Mouse (Mus musculus) stomach, adult 2 months (tissue): Measurements from ENCODE around the gene Gnai2. TPM values are rescaled to one million over a fixed set of nuclear protein-coding genes. Genes with fewer than 3 reads are reported as not detected.

Experiments used
- polyA plus RNA-seq: library from polyadenylated mRNA; depleted of rRNA; stranded (reverse); fragments of >200 nt; gene quantifications from 2 replicates; pipeline ENCODE4 v1.2.3, GENCODE M21; 2012; rRNA removed

Gnai2 gene
- polyA plus RNA-seq = 139 and 164 TPM in 2 replicates

GRCm38 (mm10) chr9:107635279-107636028 lies at the start of gene Gnai2:
Gnai2 (minus strand) TSS chr9:107635367.

DNA sequence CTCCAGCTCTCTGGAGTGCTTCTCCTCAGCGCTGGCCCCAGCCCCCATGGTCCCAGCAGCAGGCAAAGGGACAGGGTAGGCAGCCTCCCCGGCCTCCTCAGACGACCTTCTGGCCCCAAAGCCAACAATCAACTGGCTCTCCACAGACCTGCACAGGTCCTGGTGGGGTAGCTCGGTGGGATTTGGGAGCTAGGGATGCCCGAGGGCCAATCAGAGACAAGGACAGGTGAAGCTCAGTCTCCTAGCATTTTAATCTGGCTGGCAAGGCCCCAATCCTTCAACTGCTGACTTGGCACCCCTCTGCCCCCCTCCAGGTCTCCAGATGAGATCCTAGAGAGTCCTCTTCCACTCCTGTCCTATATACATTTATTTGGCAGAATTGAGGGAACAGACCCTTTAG lies 44.3 kb upstream of the Gnai2 start, which contains the start of gene Gnat1:
TSS of gene Gnat1 (minus strand) at position 212 of the 400 bp plus-strand sequence.

DNA sequence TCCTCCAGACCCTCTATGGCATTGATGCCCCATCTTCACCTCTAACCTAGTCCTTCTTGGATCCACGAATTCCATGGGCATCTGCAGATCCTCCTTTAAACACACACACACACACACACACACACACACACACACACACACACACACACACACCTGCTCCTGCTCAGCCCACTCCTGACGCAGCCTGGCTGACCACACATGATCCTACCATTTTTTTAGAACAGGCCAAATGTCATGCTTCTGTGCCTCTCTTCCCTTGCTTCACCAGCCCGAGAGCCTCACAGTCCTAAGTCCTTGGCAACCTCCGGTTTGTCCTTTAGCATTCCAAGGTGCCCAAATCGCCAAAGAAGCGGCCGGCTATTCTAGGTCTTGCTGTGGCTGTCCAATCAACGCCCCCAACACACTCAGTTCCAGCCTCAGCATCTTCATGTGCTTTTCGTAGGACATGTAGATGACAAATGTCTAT lies 34.3 kb upstream of the Gnai2 start, which contains the start of gene Slc38a3:
TSS of gene Slc38a3 (minus strand) at position 51 of the 466 bp plus-strand sequence.

DNA sequence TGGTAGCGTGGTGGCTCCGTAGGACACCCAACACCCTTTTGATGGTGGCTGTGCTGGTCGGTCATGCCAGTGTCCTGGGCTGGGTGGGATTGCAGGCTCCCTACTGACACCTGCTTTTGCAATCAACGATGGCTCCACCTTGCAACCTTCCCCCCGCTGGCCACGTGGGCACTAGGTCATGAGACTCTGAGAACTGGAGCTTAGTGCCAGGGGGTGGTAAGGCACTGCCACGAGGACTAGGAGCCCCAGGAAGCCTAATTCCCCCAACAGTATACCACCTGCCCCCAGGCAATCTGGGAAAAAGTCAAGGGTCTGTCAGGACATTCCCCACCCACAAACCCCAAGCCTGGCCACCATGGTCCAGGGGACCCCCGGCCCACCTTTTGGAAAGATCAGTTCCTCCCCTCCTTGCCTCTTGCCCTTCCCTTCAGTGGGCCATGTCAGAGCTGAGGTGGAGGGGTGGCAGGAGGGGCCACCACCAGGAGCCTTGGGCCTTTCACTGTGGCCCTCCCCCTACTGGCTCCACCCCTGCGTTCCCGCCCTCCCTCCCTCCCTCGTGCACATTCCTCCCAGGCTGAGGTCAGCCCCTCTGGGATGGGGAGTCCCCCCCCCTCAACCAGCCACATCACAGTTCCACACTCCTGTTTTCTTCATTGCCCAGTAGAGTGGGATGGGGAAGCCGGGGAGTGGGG lies 26.3 kb downstream of the Gnai2 start, which contains the start of gene Sema3b:
TSS of gene Sema3b (minus strand) at position 489 of the 692 bp plus-strand sequence.

GRCm38 (mm10) chr9:107586974-107587832 lies 48.0 kb downstream of the Gnai2 start, which contains the start of gene Ifrd2:
Ifrd2 (plus strand) TSS chr9:107587642.

GRCm38 (mm10) chr9:107580501-107581317 lies 54.5 kb downstream of the Gnai2 start, which contains the start of gene Hyal3:
Hyal3 (plus strand) TSS chr9:107580818.

DNA sequence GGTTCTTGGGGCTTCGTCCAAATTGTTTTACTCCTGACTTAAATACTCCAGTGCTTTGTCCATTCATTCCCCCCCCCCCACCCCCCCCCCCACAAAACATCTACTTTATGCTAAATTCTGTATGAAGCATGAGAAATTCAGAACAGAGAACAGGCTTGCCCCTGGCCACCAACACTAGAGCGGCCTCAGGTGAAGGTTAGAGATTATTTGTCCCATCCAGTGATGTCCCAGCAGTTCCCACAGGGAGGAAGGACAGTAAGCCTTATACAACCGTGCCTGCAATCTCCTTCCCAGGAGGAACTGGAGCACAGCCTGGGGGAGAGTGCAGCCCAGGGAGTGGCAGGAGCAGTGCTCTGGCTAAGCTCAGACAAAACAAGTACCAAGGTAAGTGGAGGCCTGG lies 56.6 kb downstream of the Gnai2 start, which contains the start of gene Naa80:
TSS of gene Naa80 (plus strand) at position 301 of the 400 bp plus-strand sequence.

DNA sequence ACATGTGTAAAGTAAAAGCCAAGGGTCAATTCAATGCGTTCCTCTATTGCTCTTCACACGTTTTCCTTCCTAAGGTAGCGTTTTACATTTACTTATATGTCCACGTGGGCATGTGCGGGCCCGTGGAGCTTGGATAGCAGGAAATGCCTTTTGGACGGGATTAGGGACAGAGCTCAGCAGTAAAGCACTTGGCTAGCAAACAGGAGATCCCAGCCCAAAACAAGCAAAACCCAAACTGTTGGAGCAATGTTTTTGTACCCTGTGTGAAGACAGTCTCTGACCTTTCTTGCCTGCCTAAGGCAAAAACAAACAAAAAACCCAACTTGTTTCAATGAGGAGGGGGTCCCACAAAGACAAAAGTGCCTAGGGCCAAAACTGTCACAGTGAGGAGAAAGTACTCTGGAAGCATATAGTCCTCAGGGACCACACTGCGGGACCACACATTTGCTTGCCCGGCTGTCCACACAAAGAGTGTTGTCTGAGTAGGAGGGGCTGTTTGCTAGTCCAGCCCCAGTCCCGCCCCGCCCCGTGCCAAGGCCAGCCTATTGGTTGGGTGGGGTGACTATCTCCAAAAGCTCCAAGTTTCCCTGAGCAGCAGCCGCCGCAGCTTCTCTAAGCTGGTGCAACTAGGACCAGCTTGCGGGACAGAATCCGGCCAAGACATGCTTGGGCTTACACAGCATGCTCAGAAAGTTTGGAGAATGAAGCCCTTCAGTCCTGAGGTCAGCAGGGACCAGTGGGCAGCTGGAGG lies 58.6 kb downstream of the Gnai2 start, which contains the start of gene Hyal1:
TSS of gene Hyal1 (plus strand) at position 571 of the 751 bp plus-strand sequence.

DNA sequence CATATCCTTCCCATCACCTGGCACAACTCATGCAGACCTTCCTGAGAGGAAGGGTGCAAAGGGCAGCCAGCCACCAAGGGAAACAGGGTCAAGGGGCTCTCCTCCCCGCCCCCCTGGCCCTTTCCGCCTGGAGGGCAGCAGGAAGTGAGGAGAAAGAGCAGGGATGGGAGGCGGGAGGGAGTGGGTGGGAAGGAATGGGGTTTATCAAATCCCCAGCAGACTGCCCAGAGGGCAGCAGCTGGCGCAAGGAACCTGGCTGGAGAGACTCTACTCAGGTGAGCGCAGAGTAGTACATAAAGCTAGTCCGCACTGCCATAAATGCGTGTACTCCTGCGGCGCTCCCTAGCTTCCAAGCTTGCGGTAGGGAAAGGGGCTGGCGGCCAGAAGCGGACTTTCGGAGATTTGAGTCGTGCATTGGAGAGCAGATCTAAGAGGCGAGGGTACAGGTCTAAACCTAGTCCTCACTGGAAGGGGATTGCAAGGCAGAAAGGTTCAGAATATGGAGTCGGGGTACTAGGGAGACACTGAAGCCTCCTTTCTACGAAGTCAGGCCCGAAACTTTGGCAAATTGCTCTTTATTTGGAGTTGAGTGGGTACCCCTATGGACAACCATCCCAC lies 67.4 kb downstream of the Gnai2 start, which contains the start of gene Hyal2:
TSS of gene Hyal2 (plus strand) at position 244 of the 618 bp plus-strand sequence.

Other genes with a start within 250 kb of the Gnai2 start
- gene Cacna2d2, start 235.8 kb downstream of the Gnai2 start, polyA plus RNA-seq = 3.3 and 4.3 TPM in 2 replicates
- gene Tmem115, start 101.4 kb downstream of the Gnai2 start, polyA plus RNA-seq = 32.7 and 37.1 TPM in 2 replicates
- 25.6 and 37.6 TPM in 2 replicates for gene Cyb561d2, start 93.2 kb downstream of the Gnai2 start, polyA plus RNA-seq
- 14.9 and 16.0 TPM in 2 replicates for gene Nprl2, start 93.1 kb downstream of the Gnai2 start, polyA plus RNA-seq
- 1.4 and 1.6 TPM in 2 replicates for gene Zmynd10, start 88.1 kb downstream of the Gnai2 start, polyA plus RNA-seq
- gene Rassf1, start 83.8 kb downstream of the Gnai2 start, polyA plus RNA-seq = 6.2 and 7.0 TPM in 2 replicates
- 33.1 and 49.5 TPM in 2 replicates for gene Tusc2, start 72.1 kb downstream of the Gnai2 start, polyA plus RNA-seq
- gene Hyal2, start 67.4 kb downstream of the Gnai2 start, polyA plus RNA-seq = 32.6 and 36.0 TPM in 2 replicates
- 3.7 and 3.8 TPM in 2 replicates for gene Hyal1, start 58.4 kb downstream of the Gnai2 start, polyA plus RNA-seq
- 47.1 and 49.7 TPM in 2 replicates for gene Naa80, start 56.5 kb downstream of the Gnai2 start, polyA plus RNA-seq
- 0.41 and 0.94 TPM in 2 replicates for gene Hyal3, start 54.5 kb downstream of the Gnai2 start, polyA plus RNA-seq
- gene Ifrd2, start 47.7 kb downstream of the Gnai2 start, polyA plus RNA-seq = 36.5 and 38.2 TPM in 2 replicates
- 22.4 and 24.1 TPM in 2 replicates for gene Sema3b, start 26.1 kb downstream of the Gnai2 start, polyA plus RNA-seq
- gene Slc38a3, start 34.2 kb upstream of the Gnai2 start, polyA plus RNA-seq = 7.5 and 9.4 TPM in 2 replicates
- 0.08 and 0.12 TPM in 2 replicates for gene Gnat1, start 44.3 kb upstream of the Gnai2 start, polyA plus RNA-seq
- gene Sema3f, start 75.1 kb upstream of the Gnai2 start, polyA plus RNA-seq = 78.9 and 92.8 TPM in 2 replicates
- 18.1 and 30.1 TPM in 2 replicates for gene Rbm5, start 135.6 kb upstream of the Gnai2 start, polyA plus RNA-seq
- 4.0 and 5.3 TPM in 2 replicates for gene Rbm6, start 237.9 kb upstream of the Gnai2 start, polyA plus RNA-seq